Mouse (Mus musculus) common myeloid progenitor, adult 5-6 weeks (primary cell): Measurements from ENCODE around the gene Cd276. TPM values are rescaled to one million over a fixed set of nuclear protein-coding genes. Genes with fewer than 3 reads are reported as not detected.

Experiments
- total RNA-seq: library from RNA; stranded (forward); fragments of 200-1000, 187-1606 nt; gene quantifications from 2 replicates; pipeline ENCODE4 v1.2.3, GENCODE M21; 2017

The Cd276 gene
- total RNA-seq, 1 experiment from 2014 or later, result 0.09 TPM

Other genes with a start within 250 kb of the Cd276 start
- not detected in 2 replicates for gene Loxl1, start 242.3 kb downstream of the Cd276 start, total RNA-seq
- gene Tbc1d21, start 185.0 kb downstream of the Cd276 start, total RNA-seq, result not detected in 2 replicates
- gene Insyn1, start 66.8 kb downstream of the Cd276 start, total RNA-seq, result not detected in 2 replicates
- gene Nptn, start 26.8 kb upstream of the Cd276 start, total RNA-seq, result 57.7 and 59.4 TPM in 2 replicates
- 2.9 and 5.4 TPM in 2 replicates for gene Rec114, start 188.5 kb upstream of the Cd276 start, total RNA-seq